Mouse (Mus musculus): Measurements from ENCODE around the gene Zfp809. TPM values are rescaled to one million over a fixed set of nuclear protein-coding genes. Genes with fewer than 3 reads are reported as not detected.
"Not testable (repeated sequence)": the region's sequence is repeated elsewhere in the genome, so short reads cannot be mapped to it uniquely, and the experiment has no call there.

Gene Zfp809
- total RNA-seq, 1 experiment: 90.7 TPM

- Histone ChIP-seq H3K9me3 (ENCODE audit: control insufficient read depth, insufficient read depth, low read depth, low read length) (no peaks in the 10 kb centered on the region), H3K36me3 (ENCODE audit: control insufficient read depth, insufficient read depth, low read length, poor library complexity, severe bottlenecking) (no peaks in the 10 kb centered on the region; the same call in 1 of the 2 replicates), H3K4me3 (ENCODE audit: insufficient read depth in 1 of 2, low read depth in 1 of 2, low read length in 2 of 2, poor library complexity in 1 of 2, severe bottlenecking in 1 of 2) (peak overlapping the region; percentile 93 to 99), H3K27ac (ENCODE audit: insufficient read depth, low read depth, low read length, poor library complexity, severe bottlenecking) (peak overlapping the region; percentile 55; the same call in 1 of the 2 replicates), H3K4me1 (ENCODE audit: control insufficient read depth in 2 of 2, insufficient read depth in 2 of 2, low read length in 2 of 2, poor library complexity in 1 of 2) (peaks cover 0 to 1% of the 10 kb centered on the region in 2 experiments; a peak in 1 of 4 replicates), H3K9ac (ENCODE audit: insufficient read depth, low read depth, low read length, poor library complexity, severe bottlenecking) (peak overlapping the region; percentile 58; the same call in 1 of the 2 replicates)
- TF ChIP-seq ZNF384 (IDR thresholded peaks at IDR 0.05; ENCODE audit: low read depth, low read length): peak; percentile 98
- no peak for TF ChIP-seq HCFC1 (IDR thresholded peaks at IDR 0.05; ENCODE audit: borderline replicate concordance, insufficient read depth, low read length)
- in situ Hi-C loops (cut with MboI; ENCODE audit: low sequenced_read_pairs in 2 of 2, unreplicated experiment in 2 of 2): loop anchor here in 1 of 2 experiments (10.0 kb wide), 1 partner anchor 440 kb away; no protein-coding TSS in a partner anchor
- no peak for DNase-seq (ENCODE audit: low read depth, low spot score)
Measured at GRCm38 (mm10) chr9:22224536-22225503, 694 bp upstream of the Zfp809 start.

DNA sequence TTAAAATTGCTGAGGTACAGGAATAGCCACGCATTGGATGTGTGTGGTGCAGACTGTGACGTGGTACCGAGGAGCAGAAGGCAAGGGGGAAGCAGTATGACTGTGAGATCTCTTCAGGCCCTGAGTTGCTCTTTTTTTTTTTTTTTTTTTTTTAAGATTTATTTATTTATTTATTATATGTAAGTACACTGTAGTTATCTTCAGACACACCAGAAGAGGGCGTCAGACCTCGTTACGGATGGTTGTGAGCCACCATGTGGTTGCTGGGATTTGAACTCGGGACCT, 817 bp downstream of the Zfp809 start:
- not testable (repeated sequence) for H3K4me1 ChIP-seq (ENCODE audit: control insufficient read depth in 2 of 2, insufficient read depth in 2 of 2, low read length in 2 of 2, poor library complexity in 1 of 2); DNase-seq (ENCODE audit: low read depth, low spot score); H3K36me3 ChIP-seq (ENCODE audit: control insufficient read depth, insufficient read depth, low read length, poor library complexity, severe bottlenecking); H3K9me3 ChIP-seq (ENCODE audit: control insufficient read depth, insufficient read depth, low read depth, low read length)
- peak; percentile 68 for TF ChIP-seq ZNF384 (IDR thresholded peaks at IDR 0.05; ENCODE audit: low read depth, low read length)
- H3K27ac ChIP-seq (ENCODE audit: insufficient read depth, low read depth, low read length, poor library complexity, severe bottlenecking): peak overlapping the region; percentile 94
- H3K9ac ChIP-seq (ENCODE audit: insufficient read depth, low read depth, low read length, poor library complexity, severe bottlenecking): peak overlapping the region; percentile 84; the same call in 1 of the 2 replicates
- H3K4me3 ChIP-seq (ENCODE audit: insufficient read depth in 1 of 2, low read depth in 1 of 2, low read length in 2 of 2, poor library complexity in 1 of 2, severe bottlenecking in 1 of 2): peak overlapping the region; percentile 93 to 99
- in situ Hi-C loops (cut with MboI; ENCODE audit: low sequenced_read_pairs in 2 of 2, unreplicated experiment in 2 of 2): loop anchor here in 1 of 2 experiments (10.0 kb wide), 1 partner anchor 442 kb away; no protein-coding TSS in a partner anchor

GRCm38 (mm10) chr9:22226846-22227245, 1.3 kb downstream of the Zfp809 start:
- peak overlapping the region; percentile 84 for H3K9ac ChIP-seq (ENCODE audit: insufficient read depth, low read depth, low read length, poor library complexity, severe bottlenecking)
- H3K4me1 ChIP-seq (ENCODE audit: control insufficient read depth in 2 of 2, insufficient read depth in 2 of 2, low read length in 2 of 2, poor library complexity in 1 of 2): peaks cover 1 to 4% of the 10 kb centered on the region in 2 experiments; a peak in 1 of 4 replicates
- no peaks in the 10 kb centered on the region for H3K9me3 ChIP-seq (ENCODE audit: control insufficient read depth, insufficient read depth, low read depth, low read length)
- in situ Hi-C loops (cut with MboI; ENCODE audit: low sequenced_read_pairs in 2 of 2, unreplicated experiment in 2 of 2): loop anchor here in 1 of 2 experiments (10.0 kb wide), 1 partner anchor 442 kb away; no protein-coding TSS in a partner anchor
- TF ChIP-seq CHD2 (IDR thresholded peaks at IDR 0.05; ENCODE audit: low read depth, low read length): no peak
- TF ChIP-seq ZNF384 (IDR thresholded peaks at IDR 0.05; ENCODE audit: low read depth, low read length): no peak
- TF ChIP-seq ZC3H11A (IDR thresholded peaks at IDR 0.05; ENCODE audit: borderline replicate concordance, low read depth, low read length): no peak
- no peak for TF ChIP-seq MAFK (IDR thresholded peaks at IDR 0.05; ENCODE audit: insufficient read depth, low read depth, low read length)
- TF ChIP-seq HCFC1 (IDR thresholded peaks at IDR 0.05; ENCODE audit: borderline replicate concordance, insufficient read depth, low read length): no peak
- peak overlapping the region; percentile 74 to 93 for H3K4me3 ChIP-seq (ENCODE audit: insufficient read depth in 1 of 2, low read depth in 1 of 2, low read length in 2 of 2, poor library complexity in 1 of 2, severe bottlenecking in 1 of 2)
- no peaks in the 10 kb centered on the region; the same call in 1 of the 2 replicates for H3K36me3 ChIP-seq (ENCODE audit: control insufficient read depth, insufficient read depth, low read length, poor library complexity, severe bottlenecking)
- DNase-seq (ENCODE audit: low read depth, low spot score): no peak
- peak overlapping the region; percentile 94 for H3K27ac ChIP-seq (ENCODE audit: insufficient read depth, low read depth, low read length, poor library complexity, severe bottlenecking)

- no peak for DNase-seq (ENCODE audit: low read depth, low spot score)
- in situ Hi-C loops (cut with MboI; ENCODE audit: low sequenced_read_pairs in 2 of 2, unreplicated experiment in 2 of 2): loop anchor here in 1 of 2 experiments (10.0 kb wide), 1 partner anchor 445 kb away; no protein-coding TSS in a partner anchor
- Histone ChIP-seq H3K36me3 (ENCODE audit: control insufficient read depth, insufficient read depth, low read length, poor library complexity, severe bottlenecking) (no peaks in the 10 kb centered on the region; the same call in none of the 2 replicates), H3K9me3 (ENCODE audit: control insufficient read depth, insufficient read depth, low read depth, low read length) (no peaks in the 10 kb centered on the region), H3K27ac (ENCODE audit: insufficient read depth, low read depth, low read length, poor library complexity, severe bottlenecking) (peak overlapping the region; percentile 61; the same call in 1 of the 2 replicates), H3K4me1 (ENCODE audit: control insufficient read depth in 2 of 2, insufficient read depth in 2 of 2, low read length in 2 of 2, poor library complexity in 1 of 2) (peaks cover 1 to 4% of the 10 kb centered on the region in 2 experiments; a peak in 1 of 4 replicates), H3K4me3 (ENCODE audit: insufficient read depth in 1 of 2, low read depth in 1 of 2, low read length in 2 of 2, poor library complexity in 1 of 2, severe bottlenecking in 1 of 2) (no peak overlapping the region), H3K9ac (ENCODE audit: insufficient read depth, low read depth, low read length, poor library complexity, severe bottlenecking) (no peak overlapping the region; the same call in 1 of the 2 replicates)
- TF ChIP-seq HCFC1 (IDR thresholded peaks at IDR 0.05; ENCODE audit: borderline replicate concordance, insufficient read depth, low read length) (no peak), CHD2 (IDR thresholded peaks at IDR 0.05; ENCODE audit: low read depth, low read length) (no peak), MAFK (IDR thresholded peaks at IDR 0.05; ENCODE audit: insufficient read depth, low read depth, low read length) (no peak), ZNF384 (IDR thresholded peaks at IDR 0.05; ENCODE audit: low read depth, low read length) (no peak), ZC3H11A (IDR thresholded peaks at IDR 0.05; ENCODE audit: borderline replicate concordance, low read depth, low read length) (no peak)
Measured at GRCm38 (mm10) chr9:22229386-22230026, 4.0 kb downstream of the Zfp809 start.
